Mouse (Mus musculus) heart, adult 18-20 months (tissue): ENCODE results near the gene Zdhhc18. TPM values are rescaled to one million over a fixed set of nuclear protein-coding genes. Genes with fewer than 3 reads are reported as not detected.
"Not testable (repeated sequence)": the region's sequence is repeated elsewhere in the genome, so short reads cannot be mapped to it uniquely, and the experiment has no call there.

Source experiments
- DNase-seq, 2 experiments: peaks; one replicate each; pipeline ENCODE4 v3.0.0; 2021 to 2022; ENCODE audit warnings: mixed read lengths in 1 of 2
- total RNA-seq, 2 experiments: library from RNA; stranded (reverse); gene quantifications; 2 replicates each; pipeline ENCODE4 v1.2.3; 2021

The Zdhhc18 gene
- total RNA-seq, 2 experiments from 2014 or later = 20.9 to 31.7 TPM

GRCm38 (mm10) chr4:133665118-133665517 is 15.2 kb upstream of the Zdhhc18 start:
- DNase-seq = no peak

- DNase-seq = no peak
Observed at GRCm38 (mm10) chr4:133662945-133663344, 13.0 kb upstream of the Zdhhc18 start.

GRCm38 (mm10) chr4:133662421-133662820 is 12.5 kb upstream of the Zdhhc18 start:
- no peak for DNase-seq

GRCm38 (mm10) chr4:133660193-133661155 is 10.5 kb upstream of the Zdhhc18 start:
- peak; percentile 88 to 91 for DNase-seq

DNA sequence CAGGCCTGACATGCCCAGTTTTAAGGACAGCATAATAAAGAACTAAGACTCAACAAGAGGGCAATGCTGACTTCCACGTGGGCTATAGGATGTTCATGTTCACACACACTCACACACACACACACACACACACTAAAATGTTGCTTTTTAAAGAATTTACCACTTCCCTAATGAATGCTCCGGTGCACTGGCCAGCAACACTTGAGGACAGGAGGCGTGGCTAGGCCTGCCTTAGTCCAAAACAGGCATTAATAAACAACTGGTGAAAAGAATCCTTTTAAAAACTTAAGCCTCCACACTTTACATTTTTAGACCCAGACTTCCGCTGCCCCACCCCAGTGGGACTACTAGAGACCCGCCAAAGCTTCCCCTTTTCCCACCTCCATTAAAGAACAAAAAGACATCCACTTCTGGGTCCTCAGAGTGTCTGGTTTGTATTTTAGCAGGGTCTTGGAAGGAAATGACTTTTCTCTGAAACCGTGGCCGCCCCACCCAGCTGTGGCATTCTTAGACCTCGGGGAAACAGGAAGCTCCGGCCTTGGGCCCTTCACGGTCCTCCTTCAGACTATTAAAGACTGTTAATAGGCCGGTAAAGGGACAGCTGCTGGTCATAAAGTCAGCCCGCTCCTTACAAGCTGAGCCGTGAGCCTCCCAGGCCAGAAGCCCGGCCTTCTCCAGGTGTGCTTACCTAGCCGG is 9.7 kb upstream of the Zdhhc18 start:
- DNase-seq = peak; percentile 78 to 84

GRCm38 (mm10) chr4:133658729-133659128 is 8.8 kb upstream of the Zdhhc18 start:
- no peak for DNase-seq

DNA sequence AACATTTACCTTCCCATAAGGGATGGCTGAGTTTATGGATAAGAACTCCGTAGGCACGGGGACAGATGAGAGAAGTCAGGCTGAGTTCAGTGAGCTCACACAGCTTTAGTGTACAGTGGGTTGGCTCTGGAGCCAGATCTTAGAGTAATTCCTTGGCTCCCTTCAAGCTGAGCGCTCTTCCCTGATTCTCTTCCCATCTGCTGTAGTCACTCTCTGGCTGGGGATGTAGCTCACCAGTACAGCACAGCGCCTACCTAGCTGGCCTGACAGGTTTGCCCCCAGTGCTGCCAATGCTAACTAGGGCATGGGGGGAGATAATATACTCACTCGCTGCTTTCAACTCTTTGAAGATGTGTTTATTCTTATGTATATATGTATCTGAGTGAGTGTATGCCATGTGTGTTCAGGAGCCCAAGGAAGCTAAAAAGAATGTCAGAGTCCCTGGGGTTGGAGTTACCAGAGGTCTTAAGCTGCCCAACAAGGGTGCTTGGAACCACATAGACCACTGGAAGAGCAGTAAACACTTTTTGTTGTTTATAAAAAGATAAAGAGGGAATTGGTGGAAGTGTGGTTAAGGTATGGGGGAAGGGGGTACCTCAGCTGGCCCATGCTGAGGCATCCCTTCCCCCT is 8.0 kb upstream of the Zdhhc18 start:
- DNase-seq = no peak

- DNase-seq = no peak
Observed at GRCm38 (mm10) chr4:133656997-133657396, 7.0 kb upstream of the Zdhhc18 start.

- no peak for DNase-seq
Observed at GRCm38 (mm10) chr4:133656294-133656693, 6.3 kb upstream of the Zdhhc18 start.

DNA sequence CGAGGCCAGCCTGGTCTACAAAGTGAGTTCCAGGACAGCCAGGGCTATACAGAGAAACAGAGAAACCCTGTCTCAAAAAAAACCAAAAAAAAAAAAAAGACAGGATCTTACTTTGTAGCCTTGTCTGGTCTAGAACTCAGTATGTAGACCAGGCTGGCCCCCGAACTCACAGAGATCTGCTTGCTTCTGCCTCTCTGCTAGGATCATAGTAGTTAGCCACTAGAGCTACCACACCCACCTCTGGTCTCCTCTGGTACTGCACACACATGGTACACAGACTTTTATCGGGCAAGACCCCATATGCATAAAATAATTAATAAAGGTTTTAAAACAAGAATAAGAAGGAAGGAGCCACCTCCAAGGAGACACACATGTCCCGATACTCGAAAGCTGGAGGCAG is 4.1 kb upstream of the Zdhhc18 start:
- DNase-seq = not testable (repeated sequence)

DNA sequence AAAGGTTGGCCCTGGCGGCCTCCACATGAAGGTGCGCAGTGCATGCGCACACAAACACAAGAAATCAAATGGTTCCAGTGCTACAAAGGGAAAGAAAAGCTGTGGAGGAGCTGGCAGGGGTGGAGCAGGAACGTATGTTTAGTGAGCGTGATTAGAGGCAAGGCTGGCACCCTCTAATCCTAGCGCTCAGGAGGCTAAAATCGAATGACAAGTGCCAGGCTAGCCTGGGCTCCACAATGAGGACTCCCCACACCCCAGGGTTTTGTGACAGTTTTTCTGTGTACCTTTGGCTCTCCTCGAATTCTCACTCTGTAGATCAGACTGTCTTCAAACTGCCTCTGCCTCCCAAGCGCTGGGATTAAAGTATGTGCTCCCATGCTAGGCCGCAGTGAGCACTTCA is 2.8 kb upstream of the Zdhhc18 start:
- no peak for DNase-seq

DNA sequence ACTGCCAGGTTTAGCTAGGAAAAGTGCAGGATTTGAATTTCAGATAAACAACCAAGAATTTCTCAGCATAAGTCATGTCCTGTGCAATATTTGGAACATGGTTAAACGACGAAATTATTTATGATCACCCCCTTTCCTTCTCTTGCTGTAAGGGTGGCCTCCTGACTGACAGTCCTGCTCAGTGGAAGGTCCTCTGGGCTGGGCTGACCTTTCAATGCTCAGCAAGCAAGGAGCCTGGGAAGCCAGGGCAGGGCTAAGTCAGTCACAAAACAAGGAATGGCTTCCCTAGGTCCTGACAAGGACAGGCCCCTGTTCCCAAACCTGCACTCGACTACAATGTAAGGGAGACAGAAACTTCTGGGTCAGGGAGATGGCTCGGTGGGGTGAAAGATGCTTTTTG is 2.0 kb upstream of the Zdhhc18 start:
- DNase-seq = no peak

DNA sequence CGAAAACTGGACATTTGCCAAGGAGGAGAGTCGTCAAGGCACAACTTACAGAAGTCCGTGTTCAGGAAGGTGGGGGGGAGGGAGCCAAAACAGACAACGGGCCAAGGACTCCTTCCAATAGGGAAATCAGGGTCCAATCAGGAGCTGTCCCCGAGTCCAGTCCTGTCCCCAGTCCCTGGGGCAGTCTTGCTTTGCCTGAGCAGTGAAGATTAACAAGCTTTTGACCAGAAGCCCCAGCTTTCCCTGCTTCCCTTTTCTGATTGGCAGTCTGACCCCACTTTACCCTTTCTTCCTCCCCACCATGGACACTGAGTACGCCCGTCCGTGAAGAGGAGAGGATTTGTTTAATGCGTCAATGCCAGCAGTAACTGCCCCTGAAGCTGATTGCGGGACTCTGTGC is 1.5 kb upstream of the Zdhhc18 start:
- no peak for DNase-seq

DNA sequence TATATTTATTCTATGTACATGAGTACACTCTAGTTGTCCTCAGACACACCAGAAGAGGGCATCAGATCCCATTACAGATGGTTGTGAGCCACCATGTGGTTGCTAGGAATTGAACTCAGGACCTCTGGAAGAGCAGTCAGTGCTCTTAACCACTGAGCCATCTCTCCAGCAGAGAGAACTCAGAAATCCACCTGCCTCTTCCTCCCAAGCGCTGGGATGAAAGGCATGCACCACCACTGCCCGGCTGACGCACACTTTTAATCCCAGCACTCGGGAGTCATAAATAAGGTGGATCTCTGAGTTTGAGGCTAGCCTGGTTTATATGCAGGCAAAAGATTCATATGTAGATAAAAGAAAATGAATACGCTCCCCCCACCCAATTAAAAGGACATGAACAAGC is 490 bp downstream of the Zdhhc18 start:
- DNase-seq = not testable (repeated sequence)

GRCm38 (mm10) chr4:133645680-133646079 is 4.3 kb downstream of the Zdhhc18 start:
- no peak for DNase-seq

DNA sequence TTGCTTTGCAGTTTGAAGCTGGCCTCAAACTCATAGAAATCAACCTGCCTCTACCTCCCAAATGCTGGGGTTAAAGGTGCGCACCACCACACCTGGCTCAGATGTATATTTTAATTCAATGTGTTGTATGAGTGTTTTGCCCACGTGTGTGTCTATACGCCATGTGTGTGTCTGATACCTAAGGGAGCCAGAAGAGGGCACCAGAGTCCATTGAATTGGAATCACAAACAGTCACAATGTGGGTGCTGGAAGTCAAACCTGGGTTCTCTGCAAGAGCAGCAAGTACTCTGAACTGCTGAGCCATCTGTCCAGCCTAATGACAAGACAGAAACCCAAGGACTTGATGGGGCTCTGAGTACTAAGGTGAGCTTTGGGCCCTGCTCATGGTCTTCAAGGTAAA is 4.8 kb downstream of the Zdhhc18 start:
- no peak for DNase-seq

GRCm38 (mm10) chr4:133634043-133634410 is 15.9 kb downstream of the Zdhhc18 start:
- no peak for DNase-seq

DNA sequence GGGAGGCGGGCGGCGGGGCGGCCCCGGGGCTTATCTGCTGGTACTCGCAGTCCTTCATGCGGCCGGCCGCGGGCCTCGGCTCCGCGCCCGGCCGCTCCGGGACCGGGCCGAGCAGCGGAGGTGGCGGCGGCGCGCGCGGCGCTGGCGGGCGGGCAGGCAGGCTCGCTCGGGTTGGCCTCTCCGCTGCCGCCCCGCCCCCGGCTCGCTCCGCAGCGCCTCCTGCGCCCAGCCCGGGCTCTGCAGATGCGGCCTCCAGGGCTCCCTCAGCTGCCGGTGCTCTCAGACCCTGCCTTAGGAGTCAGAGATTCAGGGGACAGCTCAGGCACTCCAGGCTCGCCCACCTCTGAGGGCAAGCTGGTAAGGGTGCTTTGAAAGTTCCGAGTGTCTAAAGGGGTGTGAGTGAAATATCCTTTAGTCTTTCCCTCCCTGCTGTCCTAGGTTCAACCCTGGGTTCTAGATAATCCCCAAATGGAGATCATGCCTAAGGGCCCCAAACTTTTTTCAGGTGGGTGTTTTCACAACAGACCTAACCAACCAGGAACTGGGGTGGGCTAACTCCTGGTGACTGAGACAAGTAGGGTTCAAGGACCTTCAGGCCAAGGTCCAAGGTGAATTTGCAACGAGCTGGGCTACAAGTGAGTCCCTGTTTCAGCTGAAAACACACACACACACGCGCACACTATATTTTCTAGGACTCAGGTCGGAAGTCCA is 16.5 kb downstream of the Zdhhc18 start:
- DNase-seq = peak; percentile 93 to 94

DNA sequence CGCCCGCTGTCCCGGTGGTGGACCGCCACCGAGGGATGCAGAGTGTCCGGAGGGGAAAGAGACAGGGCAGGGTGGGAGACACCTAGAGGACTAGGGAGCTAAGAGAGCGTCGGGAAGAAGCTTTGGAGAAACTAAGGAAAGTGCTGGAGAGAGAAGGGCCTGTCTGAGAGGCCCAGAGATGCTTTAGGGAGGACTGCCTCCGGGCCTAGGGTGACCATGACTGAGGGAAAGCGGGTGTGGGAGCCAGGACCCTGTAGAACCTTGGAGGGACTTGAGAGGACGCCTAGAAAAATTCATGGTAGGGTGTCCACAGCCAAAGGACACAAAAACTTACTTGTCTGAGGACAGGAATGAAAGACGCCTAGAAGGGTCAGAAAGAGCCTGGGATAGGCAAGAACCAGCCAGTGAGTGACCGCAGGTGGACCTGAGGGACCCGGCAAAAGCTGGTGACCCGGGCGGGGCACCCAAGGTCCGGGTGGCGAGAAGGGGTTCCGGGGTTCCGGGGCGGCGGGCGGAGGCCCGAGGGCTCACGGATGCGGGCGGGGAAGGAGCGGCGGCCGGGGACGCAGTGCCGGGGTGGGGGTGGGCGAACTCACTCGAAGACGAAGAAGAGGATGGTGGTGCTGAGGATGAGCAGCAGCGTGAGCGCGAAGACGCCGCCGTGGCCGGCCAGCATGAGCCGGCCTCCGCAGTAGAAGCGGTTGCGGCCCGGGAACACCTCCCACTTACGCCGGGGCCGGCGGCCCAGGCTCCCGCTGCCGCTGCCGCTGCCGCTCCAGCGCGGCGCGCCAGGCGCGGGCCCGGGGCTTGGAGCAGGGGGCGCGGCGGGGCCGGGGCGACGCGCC is 17.2 kb downstream of the Zdhhc18 start:
- DNase-seq = peak in 1 of 2 experiments; percentile 63

- peak; percentile 32 to 56 for DNase-seq
Observed at GRCm38 (mm10) chr4:133631769-133632411, 18.1 kb downstream of the Zdhhc18 start.
